Mouse (Mus musculus) embryonic facial prominence, embryonic 11.5 days (tissue): ENCODE measurements around the gene Gm20547. TPM values are rescaled to one million over a fixed set of nuclear protein-coding genes. Genes with fewer than 3 reads are reported as not detected.

Experiments used
- ATAC-seq: fragments of 200-750 bp; cut with Nextera tagmentation; replicated peaks from 2 replicates; pipeline ENCODE4 v1.8.0; 2017; ENCODE audit warnings: low read depth; ENCODE audit not compliant: insufficient number of reproducible peaks, low FRiP score, low TSS enrichment
- DNase-seq: peaks from one replicate; pipeline ENCODE4 v3.0.0-alpha.2; 2015; ENCODE audit warnings: low spot score
- H3K27ac ChIP-seq: fragments of 300-500 bp; sonication (generic); replicated peaks from 2 replicates; pipeline ENCODE4 v1.5.1; 2014; ENCODE audit warnings: mild to moderate bottlenecking, low read depth, low read length, control low read depth
- H3K27me3 ChIP-seq: fragments of 300-500 bp; sonication (generic); 2 replicates; pipeline ENCODE4 v1.6.1; 2014; ENCODE audit warnings: mild to moderate bottlenecking, low read length, moderate library complexity, mixed read lengths; ENCODE audit not compliant: control insufficient read depth, insufficient read depth
- H3K36me3 ChIP-seq: fragments of 300-500 bp; sonication (generic); replicated peaks from 2 replicates; pipeline ENCODE4 v1.6.1; 2014; ENCODE audit warnings: low read depth, mild to moderate bottlenecking, low read length, moderate library complexity, mixed read lengths; ENCODE audit not compliant: control insufficient read depth, insufficient read depth
- H3K4me1 ChIP-seq: fragments of 300-500 bp; sonication (generic); 2 replicates; pipeline ENCODE4 v1.6.1; 2014; ENCODE audit warnings: low read length, mixed read lengths; ENCODE audit not compliant: control insufficient read depth, insufficient read depth
- H3K4me2 ChIP-seq: fragments of 300-500 bp; sonication (generic); 2 replicates; pipeline ENCODE4 v1.6.1; 2014; ENCODE audit warnings: low read depth, mild to moderate bottlenecking, control low read depth, low read length, moderate library complexity
- H3K4me3 ChIP-seq: fragments of 300-500 bp; sonication (generic); 2 replicates; pipeline ENCODE4 v1.5.1; 2014; ENCODE audit warnings: low read depth, low read length, control low read depth
- H3K9ac ChIP-seq: fragments of 300-500 bp; sonication (generic); replicated peaks from 2 replicates; pipeline ENCODE4 v1.6.1; 2014; ENCODE audit warnings: mild to moderate bottlenecking, control low read depth, low read length
- H3K9me3 ChIP-seq: fragments of 300-500 bp; sonication (generic); replicated peaks from 2 replicates; pipeline ENCODE4 v1.6.1; 2016; ENCODE audit warnings: mild to moderate bottlenecking, low read length, inconsistent platforms, mixed read lengths; ENCODE audit not compliant: control insufficient read depth
- WGBS: fragments of 180-500 bp; shearing (Covaris S2); extraction: QIAGEN DNeasy Blood & Tissue Kit; methylation state at CpG from one replicate; pipeline ENCODE4 v1.1.7; 2014; 5-methylcytosine and 5-hydroxymethylcytosine counted together
- polyA plus RNA-seq: library from polyadenylated mRNA; unstranded; fragments of >200 nt; fragmentation: Nextera tagmentation; extraction: Ambion mirVana; gene quantifications from 2 replicates; pipeline ENCODE4 v1.2.1, GENCODE M21; 2014

Gm20547 gene
- polyA plus RNA-seq, 1 experiment from 2014 or later, result not detected

DNA sequence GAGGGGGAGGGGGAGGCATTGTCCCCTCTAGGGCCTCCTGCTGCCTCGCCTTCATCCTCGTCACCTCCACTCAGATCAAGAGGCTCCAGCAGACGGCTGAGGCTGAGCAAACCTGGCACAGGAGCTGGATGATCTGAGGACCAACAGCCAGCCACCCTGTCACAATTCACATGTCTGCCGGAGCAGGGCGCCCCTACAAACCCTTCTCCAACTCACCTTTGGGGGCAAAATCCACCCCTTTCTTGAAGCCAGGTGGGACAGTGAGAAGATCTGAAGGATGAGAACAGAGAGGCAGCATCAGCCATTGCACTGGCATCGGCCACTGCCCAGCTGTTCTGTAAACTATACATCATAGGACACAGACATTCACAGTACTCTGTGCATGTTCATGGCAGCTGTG lies 34.6 kb downstream of the Gm20547 start:
- 93% methylated on average over 6 of the region's 6 CpGs for WGBS

DNA sequence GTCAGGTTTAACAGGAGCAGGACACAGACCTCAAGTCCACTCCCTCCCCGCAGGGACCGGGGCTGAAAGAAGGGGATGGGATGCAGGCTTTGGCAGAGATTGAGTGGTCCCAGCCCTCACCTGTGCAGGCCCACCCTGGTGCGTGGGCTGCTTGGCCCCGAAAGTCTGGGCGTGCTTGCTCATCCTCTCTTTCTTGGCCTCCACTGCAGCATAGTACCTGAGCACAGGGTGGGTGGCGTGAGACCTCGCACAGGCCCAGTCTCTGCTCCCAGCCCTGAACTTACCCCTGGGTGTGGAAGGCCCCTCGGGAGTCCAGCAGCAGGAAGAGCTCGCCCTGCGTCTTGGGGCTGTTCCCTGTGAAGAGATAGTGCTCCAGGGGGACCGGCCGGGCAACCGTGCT lies 37.0 kb downstream of the Gm20547 start:
- DNase-seq (no peak), ATAC-seq (no peak)
- H3K4me2 ChIP-seq, result no peak overlapping the region
- WGBS, result 93% methylated on average over 13 of the region's 13 CpGs
- H3K27ac ChIP-seq, result no peak overlapping the region
- H3K9me3 ChIP-seq, result no peaks in the 10 kb centered on the region
- no peaks in the 10 kb centered on the region for H3K27me3 ChIP-seq
- H3K36me3 ChIP-seq, result no peaks in the 10 kb centered on the region; the same call in none of the 2 replicates
- no peaks in the 10 kb centered on the region for H3K4me1 ChIP-seq
- no peak overlapping the region for H3K4me3 ChIP-seq
- H3K9ac ChIP-seq, result no peak overlapping the region

More for the DNA sequence above, 34.6 kb downstream of the Gm20547 start:
- ATAC-seq (no peak), DNase-seq (no peak)
- H3K4me1 ChIP-seq, result peaks cover 5% of the 10 kb centered on the region
- H3K4me2 ChIP-seq, result no peak overlapping the region
- no peak overlapping the region for H3K4me3 ChIP-seq
- H3K9me3 ChIP-seq, result no peaks in the 10 kb centered on the region
- H3K9ac ChIP-seq, result 0 out of 2 replicates have a peak overlapping the region, but pooled peaks have one; percentile 22
- no peak overlapping the region for H3K27ac ChIP-seq
- H3K36me3 ChIP-seq, result no peaks in the 10 kb centered on the region; the same call in 1 of the 2 replicates
- H3K27me3 ChIP-seq, result no peaks in the 10 kb centered on the region

DNA sequence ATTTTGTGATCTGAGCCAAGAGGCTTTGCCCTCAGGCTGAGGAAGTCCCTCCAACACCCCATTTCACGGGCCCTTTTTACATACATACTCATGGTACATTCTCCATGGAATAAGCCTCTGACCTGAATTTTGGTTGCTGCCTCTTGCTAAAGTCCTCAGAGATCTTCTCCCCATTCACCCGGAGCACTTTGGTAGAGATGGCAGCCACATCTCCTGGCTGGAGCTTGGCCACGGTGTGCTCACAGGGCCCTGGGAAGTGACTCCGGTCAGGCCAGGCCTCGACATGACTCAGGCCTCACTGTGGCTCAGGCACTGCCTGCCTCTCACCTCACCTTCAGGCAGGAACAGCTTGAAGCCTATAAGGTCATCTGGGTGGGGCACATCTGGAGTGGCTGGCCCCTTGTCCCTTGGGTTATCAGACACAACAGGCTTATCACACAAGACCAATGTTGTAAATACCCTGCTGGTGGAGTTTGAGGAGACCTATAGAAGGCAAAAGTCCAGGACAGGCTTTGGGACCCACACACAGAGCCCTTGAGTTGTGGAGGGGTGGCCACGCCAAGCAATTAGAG lies 41.0 kb downstream of the Gm20547 start:
- Histone ChIP-seq H3K4me3 (no peak overlapping the region), H3K36me3 (no peaks in the 10 kb centered on the region; the same call in none of the 2 replicates), H3K9ac (no peak overlapping the region), H3K27me3 (no peaks in the 10 kb centered on the region), H3K4me1 (no peaks in the 10 kb centered on the region; the same call in none of the 2 replicates), H3K9me3 (no peaks in the 10 kb centered on the region), H3K4me2 (no peak overlapping the region), H3K27ac (no peak overlapping the region)
- WGBS, result 89% methylated on average over 6 of the region's 6 CpGs
- DNase-seq (no peak), ATAC-seq (no peak)

DNA sequence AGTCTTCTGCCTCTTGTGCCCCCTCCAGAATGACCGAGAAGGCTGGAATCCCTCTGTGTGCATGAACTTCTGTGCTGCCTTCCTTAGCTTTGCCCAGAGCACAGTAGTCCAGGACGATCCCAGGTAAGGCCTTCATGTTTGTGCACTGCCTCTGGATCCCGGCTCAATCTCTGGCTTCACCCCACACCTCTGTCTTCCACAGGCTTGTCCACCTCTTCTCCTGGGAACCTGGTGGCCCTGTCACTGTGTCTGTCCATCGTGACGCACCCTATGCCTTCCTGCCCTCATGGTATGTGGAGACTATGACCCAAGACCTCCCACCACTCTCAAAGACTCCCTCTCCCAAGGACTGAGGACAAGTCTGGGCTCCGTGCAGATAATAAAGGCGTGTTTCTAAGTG lies 43.1 kb downstream of the Gm20547 start:
- Histone ChIP-seq H3K4me1 (no peaks in the 10 kb centered on the region; the same call in none of the 2 replicates), H3K4me3 (no peak overlapping the region), H3K27ac (no peak overlapping the region), H3K4me2 (no peak overlapping the region), H3K27me3 (no peaks in the 10 kb centered on the region), H3K9ac (no peak overlapping the region), H3K36me3 (no peaks in the 10 kb centered on the region; the same call in 1 of the 2 replicates), H3K9me3 (no peaks in the 10 kb centered on the region)
- DNase-seq, result no peak
- WGBS, result 90% methylated on average over 7 of the region's 7 CpGs
- no peak for ATAC-seq

DNA sequence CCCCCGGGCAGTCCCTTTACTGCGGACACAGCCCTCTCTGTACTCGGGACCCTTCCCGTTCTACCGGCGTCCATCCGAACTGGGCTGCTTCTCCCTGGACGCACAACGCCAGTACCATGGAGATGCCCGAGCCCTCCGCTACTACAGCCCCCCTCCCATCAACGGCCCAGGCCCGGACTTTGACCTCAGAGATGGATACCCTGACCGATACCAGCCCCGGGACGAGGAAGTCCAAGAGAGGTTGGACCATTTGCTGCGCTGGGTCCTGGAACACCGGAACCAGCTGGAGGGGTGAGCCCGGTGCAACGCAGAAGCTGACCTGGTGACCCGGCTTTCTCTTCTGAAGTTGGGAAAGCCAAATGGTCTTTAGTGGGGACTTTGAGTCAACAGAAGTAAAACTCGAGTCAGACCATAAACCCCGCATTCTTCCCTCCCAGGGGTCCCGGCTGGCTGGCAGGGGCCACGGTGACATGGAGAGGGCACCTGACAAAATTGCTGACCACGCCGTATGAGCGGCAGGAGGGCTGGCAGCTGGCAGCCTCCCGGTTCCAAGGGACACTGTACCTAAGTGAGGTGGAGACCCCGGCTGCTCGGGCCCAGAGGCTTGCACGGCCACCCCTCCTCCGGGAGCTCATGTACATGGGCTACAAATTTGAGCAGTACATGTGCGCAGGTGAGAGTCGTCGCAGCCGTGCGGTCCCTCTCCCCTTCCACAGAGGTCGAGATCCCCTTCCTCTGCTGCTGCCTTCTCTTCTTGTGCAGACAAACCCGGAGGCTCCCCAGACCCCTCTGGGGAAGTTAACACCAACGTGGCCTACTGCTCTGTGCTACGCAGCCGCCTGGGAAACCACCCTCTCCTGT lies 44.1 kb downstream of the Gm20547 start:
- Histone ChIP-seq H3K27me3 (no peaks in the 10 kb centered on the region), H3K36me3 (no peaks in the 10 kb centered on the region; the same call in 1 of the 2 replicates), H3K4me1 (no peaks in the 10 kb centered on the region; the same call in none of the 2 replicates), H3K9ac (peak overlapping the region; percentile 71), H3K27ac (peak overlapping the region; percentile 35; the same call in 1 of the 2 replicates), H3K4me2 (peak overlapping the region; percentile 90), H3K9me3 (no peaks in the 10 kb centered on the region), H3K4me3 (peak overlapping the region; percentile 61)
- ATAC-seq, result 0 out of 2 replicates have a peak, but pooled peaks have one; percentile 22
- WGBS, result 36% methylated on average over 40 of the region's 43 CpGs
- no peak for DNase-seq

DNA sequence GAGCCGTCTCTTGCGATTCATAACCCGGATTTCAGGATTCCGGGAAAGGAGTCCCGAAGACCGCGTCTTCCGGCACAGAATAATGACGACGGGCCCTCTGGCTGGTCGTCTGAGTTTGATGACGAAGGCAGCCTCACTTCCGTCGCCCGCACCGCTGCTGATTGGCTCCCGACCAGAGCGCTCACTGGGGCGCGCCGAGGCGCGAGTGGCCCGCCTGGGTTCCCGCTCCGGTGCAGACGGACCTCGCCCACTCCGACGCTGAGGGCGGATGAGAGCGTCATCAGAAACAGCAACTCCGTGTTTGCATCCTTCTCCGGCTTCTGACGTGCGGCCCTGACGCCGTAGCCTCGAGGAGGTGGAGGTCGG lies 45.0 kb downstream of the Gm20547 start, which contains the start of the genes Stk19 and Dxo:
Gene Stk19 (minus strand): TSS at position 90 of the 366 bp plus-strand sequence.
Gene Dxo (plus strand): TSS at position 164 of the 366 bp plus-strand sequence.
- no peaks in the 10 kb centered on the region; the same call in none of the 2 replicates for H3K4me1 ChIP-seq
- H3K36me3 ChIP-seq, result no peaks in the 10 kb centered on the region; the same call in 1 of the 2 replicates
- DNase-seq, result peak; percentile 98
- H3K4me2 ChIP-seq, result peak within 1 kb of the TSS; percentile 92
- H3K27me3 ChIP-seq, result no peaks in the 10 kb centered on the region
- no peaks in the 10 kb centered on the region for H3K9me3 ChIP-seq
- 0% methylated on average over 40 of the region's 40 CpGs for WGBS
- H3K27ac ChIP-seq, result peak within 1 kb of the TSS; percentile 35
- H3K9ac ChIP-seq, result peak within 1 kb of the TSS; percentile 71
- H3K4me3 ChIP-seq, result peak within 1 kb of the TSS; percentile 61
- peak; percentile 91 for ATAC-seq

DNA sequence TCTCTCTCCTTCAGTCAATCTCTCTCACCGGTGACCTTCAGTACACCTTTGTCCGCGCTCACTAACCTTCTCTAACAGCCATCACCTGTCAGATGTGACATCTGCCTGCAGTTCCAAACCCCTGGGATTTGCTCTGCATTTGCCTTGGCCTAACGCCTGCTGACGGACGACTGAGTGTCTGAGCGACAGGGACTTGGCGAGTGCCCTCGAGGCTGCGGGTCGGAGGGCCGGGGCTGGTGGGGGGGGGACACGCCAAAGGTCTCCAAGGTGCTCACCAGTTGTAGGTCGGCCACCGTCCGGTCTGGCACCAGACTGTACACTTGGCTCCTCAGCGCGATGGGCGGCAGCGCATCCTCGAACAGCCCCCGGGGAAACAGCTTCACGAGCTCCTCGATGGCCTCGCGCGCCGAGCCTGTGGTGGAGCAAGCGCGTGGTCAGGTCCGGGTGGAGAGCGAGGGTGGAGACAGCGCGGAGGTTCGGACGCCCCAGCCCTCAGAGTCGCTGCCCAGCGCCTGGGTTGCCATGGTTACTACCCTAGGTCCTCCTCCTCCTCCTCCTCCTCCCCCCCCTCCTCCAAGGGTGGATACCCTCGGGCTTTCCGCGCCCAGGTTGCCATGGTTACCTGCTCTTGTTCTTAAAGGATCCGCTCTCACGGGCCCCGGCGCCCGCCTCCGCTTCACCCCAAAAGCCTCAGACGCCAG lies 45.5 kb downstream of the Gm20547 start:
- Histone ChIP-seq H3K4me2 (peak overlapping the region; percentile 92), H3K9me3 (no peaks in the 10 kb centered on the region), H3K4me1 (no peaks in the 10 kb centered on the region; the same call in none of the 2 replicates), H3K9ac (peak overlapping the region; percentile 62), H3K27me3 (no peaks in the 10 kb centered on the region), H3K36me3 (no peaks in the 10 kb centered on the region; the same call in 1 of the 2 replicates), H3K4me3 (peak overlapping the region; percentile 61), H3K27ac (no peak overlapping the region; the same call in 1 of the 2 replicates)
- DNase-seq, result no peak
- WGBS, result 4% methylated on average over 43 of the region's 48 CpGs
- peak; percentile 62 for ATAC-seq
